Mouse (Mus musculus) urinary bladder, postnatal 14 days (tissue): ENCODE results near the gene Atp5d.

Experiments
- DNase-seq: peaks from one replicate; pipeline ENCODE4 v3.0.0; 2021; ENCODE audit warnings: low spot score

Atp5d gene

GRCm38 (mm10) chr10:80187739-80188138, 49.3 kb downstream of the Atp5d start:
- DNase-seq: no peak

GRCm38 (mm10) chr10:80188453-80189024, 50.1 kb downstream of the Atp5d start:
- DNase-seq: no peak

- no peak for DNase-seq
Measured at GRCm38 (mm10) chr10:80189999-80190398, 51.6 kb downstream of the Atp5d start.

- DNase-seq: no peak
Measured at GRCm38 (mm10) chr10:80190491-80191051, 52.1 kb downstream of the Atp5d start.

- no peak for DNase-seq
Measured at GRCm38 (mm10) chr10:80193976-80194375, 55.5 kb downstream of the Atp5d start.

GRCm38 (mm10) chr10:80194441-80194840, 56.0 kb downstream of the Atp5d start:
- no peak for DNase-seq
